Mouse (Mus musculus): Measurements from ENCODE around the gene Zfp90. TPM values are rescaled to one million over a fixed set of nuclear protein-coding genes. Genes with fewer than 3 reads are reported as not detected.

The Zfp90 gene
- polyA plus RNA-seq, 1 experiment from 2014 or later, result 19.5 TPM

Other genes with a start within 250 kb of the Zfp90 start
- 87.4 and 90.3 TPM in 2 replicates for gene Slc7a6, start 246.5 kb upstream of the Zfp90 start, polyA plus RNA-seq (2014; fragmentation: Nextera tagmentation; extraction: Ambion mirVana)
- 40.8 and 44.7 TPM in 2 replicates for gene Slc7a6os, start 204.4 kb upstream of the Zfp90 start, polyA plus RNA-seq (2014; fragmentation: Nextera tagmentation; extraction: Ambion mirVana)
- gene Prmt7, start 204.4 kb upstream of the Zfp90 start, polyA plus RNA-seq (2014; fragmentation: Nextera tagmentation; extraction: Ambion mirVana), result 39.9 and 59.1 TPM in 2 replicates
- 0.12 and 0.19 TPM in 2 replicates for gene Smpd3, start 77.3 kb upstream of the Zfp90 start, polyA plus RNA-seq (2014; fragmentation: Nextera tagmentation; extraction: Ambion mirVana)
- not detected in 2 replicates for gene 6030452D12Rik, start 85.2 kb downstream of the Zfp90 start, polyA plus RNA-seq (2014; fragmentation: Nextera tagmentation; extraction: Ambion mirVana)
- 18.2 and 21.1 TPM in 2 replicates for gene Cdh3, start 95.6 kb downstream of the Zfp90 start, polyA plus RNA-seq (2014; fragmentation: Nextera tagmentation; extraction: Ambion mirVana)
- gene Gm10073, start 158.1 kb downstream of the Zfp90 start, polyA plus RNA-seq (2014; fragmentation: Nextera tagmentation; extraction: Ambion mirVana), result 11.5 and 11.6 TPM in 2 replicates
- 31.5 and 88.4 TPM in 2 replicates for gene Cdh1, start 188.0 kb downstream of the Zfp90 start, polyA plus RNA-seq (2014; fragmentation: Nextera tagmentation; extraction: Ambion mirVana)

All from kidney, embryonic 14.5 days (tissue).